Mouse (Mus musculus) spleen, adult 2 months (tissue): ENCODE data around the gene Rhox3g.
"Not testable (repeated sequence)": the region's sequence is repeated elsewhere in the genome, so short reads cannot be mapped to it uniquely, and the experiment has no call there.

Experiments
- CTCF ChIP-seq: fragments of 200-500 bp; IDR thresholded peaks from 2 replicates; pipeline ENCODE4 v1.5.1; 2011; ENCODE audit warnings: mild to moderate bottlenecking, inconsistent platforms; ENCODE audit not compliant: insufficient read depth, insufficient read length, insufficient replicate concordance; ENCODE audit errors: extremely low read depth
- POLR2A ChIP-seq: fragments of 200-500 bp; IDR thresholded peaks from 2 replicates; pipeline ENCODE4 v1.6.1; 2011; ENCODE audit warnings: low read depth, low read length, inconsistent platforms

DNA sequence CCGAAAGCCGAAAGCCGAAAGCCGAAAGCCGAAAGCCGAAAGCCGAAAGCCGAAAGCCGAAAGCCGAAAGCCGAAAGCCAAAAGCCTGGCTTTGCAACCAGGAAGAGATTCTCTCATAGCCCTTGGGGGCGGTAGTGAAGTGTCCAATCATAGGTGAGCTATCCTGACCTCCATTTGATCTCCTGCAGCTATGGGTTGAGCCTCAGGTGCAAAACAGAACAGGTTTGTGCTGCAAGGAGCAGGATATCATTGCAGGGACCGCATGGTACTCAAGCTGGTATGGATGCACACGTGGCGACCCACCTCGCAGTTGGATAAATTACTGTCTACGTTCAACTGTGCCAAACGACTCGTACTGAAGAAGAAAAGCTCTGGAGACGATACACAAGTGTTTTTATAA, 22.8 kb upstream of the Rhox3g start, which contains the start of gene Rhox4g:
- not testable (repeated sequence) for TF ChIP-seq CTCF, POLR2A
